ENCODE assay signal across 1 mouse cellular context in the genomic region with DNA sequence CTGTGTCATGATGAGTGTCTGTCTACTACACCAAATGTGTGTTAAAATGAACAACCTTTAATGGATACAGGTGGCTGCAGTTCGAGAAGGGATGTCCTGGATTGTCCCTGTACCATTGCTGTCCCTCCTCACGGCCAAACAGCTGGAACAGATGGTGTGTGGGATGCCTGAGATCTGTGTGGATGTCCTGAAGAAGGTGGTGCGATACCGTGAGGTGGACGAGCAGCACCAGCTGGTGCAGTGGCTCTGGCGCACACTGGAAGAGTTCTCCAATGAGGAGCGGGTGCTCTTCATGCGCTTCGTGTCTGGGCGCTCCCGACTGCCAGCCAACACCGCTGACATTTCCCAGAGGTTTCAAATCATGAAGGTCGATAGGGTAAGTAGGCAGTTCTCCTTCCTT.
TF ChIP-seq lines count a peak whose summit lies in the region.

No protein-coding gene starts in this region.

TF ChIP-seq in CH12.LX, 34 proteins besides CTCF, POLR2A, EP300 and RAD21 (continued from another document):
- no peak for TF ChIP-seq CHD2 (IDR thresholded peaks at IDR 0.05; ENCODE audit: low read length)
- no peak for TF ChIP-seq USF2 (conservative IDR thresholded peaks at IDR 0.05; ENCODE audit: low read depth, low read length)
- no peak for TF ChIP-seq MAFK (IDR thresholded peaks at IDR 0.05; ENCODE audit: insufficient replicate concordance, low read length)
- no peak for TF ChIP-seq ZMIZ1 (IDR thresholded peaks at IDR 0.05; ENCODE audit: low read depth, low read length)
- TF ChIP-seq ZC3H11A (IDR thresholded peaks at IDR 0.05; ENCODE audit: low read depth, low read length): no peak
